Mouse (Mus musculus) neural tube, embryonic 14.5 days (tissue): ENCODE measurements around the gene Inpp5a. TPM values are rescaled to one million over a fixed set of nuclear protein-coding genes. Genes with fewer than 3 reads are reported as not detected.

Experiments
- ATAC-seq: fragments of 200-750 bp; cut with Nextera tagmentation; 2 replicates; pipeline ENCODE4 v1.8.0; 2017; ENCODE audit warnings: low read depth, mild to moderate bottlenecking, moderate TSS enrichment, moderate library complexity
- H3K27ac ChIP-seq: fragments of 300-500 bp; sonication (generic); 2 replicates; pipeline ENCODE4 v1.5.1; 2014; ENCODE audit warnings: low read depth, mild to moderate bottlenecking, control low read depth, low read length, moderate library complexity, mixed read lengths
- H3K27me3 ChIP-seq: fragments of 300-500 bp; sonication (generic); 2 replicates; pipeline ENCODE4 v1.6.1; 2014; ENCODE audit warnings: low read length; ENCODE audit not compliant: control insufficient read depth, insufficient read depth
- H3K36me3 ChIP-seq: fragments of 300-500 bp; sonication (generic); 2 replicates; pipeline ENCODE4 v1.6.1; 2014; ENCODE audit warnings: low read length, mixed read lengths; ENCODE audit not compliant: control insufficient read depth, insufficient read depth
- H3K4me1 ChIP-seq: fragments of 300-500 bp; sonication (generic); 2 replicates; pipeline ENCODE4 v1.6.1; 2014; ENCODE audit warnings: low read length; ENCODE audit not compliant: control insufficient read depth, insufficient read depth
- H3K4me2 ChIP-seq: fragments of 300-500 bp; sonication (generic); 2 replicates; pipeline ENCODE4 v1.6.1; 2014; ENCODE audit warnings: mild to moderate bottlenecking, low read depth, low read length, control low read depth
- H3K4me3 ChIP-seq: fragments of 300-500 bp; sonication (generic); 2 replicates; pipeline ENCODE4 v1.5.1; 2014; ENCODE audit warnings: low read depth, low read length, control low read depth, mixed read lengths
- H3K9ac ChIP-seq: fragments of 300-500 bp; sonication (generic); replicated peaks from 2 replicates; pipeline ENCODE4 v1.6.1; 2014; ENCODE audit warnings: low read depth, mild to moderate bottlenecking, control low read depth, low read length, mixed read lengths
- H3K9me3 ChIP-seq: fragments of 300-500 bp; sonication (generic); 2 replicates; pipeline ENCODE4 v1.6.1; 2016; ENCODE audit warnings: low read length; ENCODE audit not compliant: control insufficient read depth
- WGBS: fragments of 180-500 bp; shearing (Covaris S2); extraction: QIAGEN DNeasy Blood & Tissue Kit; methylation state at CpG from one replicate; pipeline ENCODE4 v1.1.7; 2014; 5-methylcytosine and 5-hydroxymethylcytosine counted together
- polyA plus RNA-seq: library from polyadenylated mRNA; unstranded; fragments of >200 nt; fragmentation: Nextera tagmentation; extraction: Ambion mirVana; gene quantifications from 2 replicates; pipeline ENCODE4 v1.2.1, GENCODE M21; 2014

Inpp5a gene
- polyA plus RNA-seq, 1 experiment from 2014 or later: 25.3 TPM

DNA sequence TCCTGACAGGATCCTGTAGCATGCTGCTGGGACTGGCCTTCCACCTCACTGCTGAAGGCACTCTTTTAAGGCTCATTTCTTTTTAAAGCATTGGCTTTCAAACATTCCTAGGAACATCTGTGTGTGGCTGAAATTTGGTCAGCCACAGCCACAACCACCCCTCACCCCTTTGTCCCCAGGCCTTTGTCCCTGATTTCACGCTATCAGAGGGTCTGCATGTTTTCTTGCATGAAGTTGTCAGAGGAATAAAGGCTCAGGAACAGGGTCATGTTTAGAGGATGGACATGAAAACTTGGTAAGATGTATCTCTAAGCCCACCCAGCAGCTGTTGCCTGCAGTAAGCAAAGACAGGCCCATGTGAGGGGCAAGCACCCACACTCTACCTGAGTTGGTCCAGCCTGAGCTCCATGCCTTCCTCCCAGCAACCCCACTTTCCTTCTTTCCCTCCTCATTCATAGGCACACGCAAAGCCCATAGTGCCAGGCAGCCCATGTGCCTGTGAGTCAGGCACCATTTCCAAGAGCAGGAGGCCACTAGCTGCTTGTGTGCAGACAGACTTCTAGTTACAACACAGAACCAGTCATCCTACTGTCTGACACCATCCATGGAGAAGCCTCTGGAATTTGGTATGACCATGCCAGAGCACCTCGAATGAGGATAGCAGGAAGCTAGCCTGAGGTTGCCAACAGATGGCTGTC lies 161.3 kb downstream of the Inpp5a start:
- ATAC-seq: no peak
- WGBS: 62% methylated on average over 3 of the region's 3 CpGs
- no peak overlapping the region for H3K4me2 ChIP-seq
- no peaks in the 10 kb centered on the region for H3K36me3 ChIP-seq
- H3K9ac ChIP-seq: no peak overlapping the region
- H3K27ac ChIP-seq: no peak overlapping the region
- H3K4me1 ChIP-seq: peaks cover 7% of the 10 kb centered on the region
- H3K27me3 ChIP-seq: peaks cover 56% of the 10 kb centered on the region
- no peak overlapping the region for H3K4me3 ChIP-seq
- H3K9me3 ChIP-seq: no peaks in the 10 kb centered on the region

DNA sequence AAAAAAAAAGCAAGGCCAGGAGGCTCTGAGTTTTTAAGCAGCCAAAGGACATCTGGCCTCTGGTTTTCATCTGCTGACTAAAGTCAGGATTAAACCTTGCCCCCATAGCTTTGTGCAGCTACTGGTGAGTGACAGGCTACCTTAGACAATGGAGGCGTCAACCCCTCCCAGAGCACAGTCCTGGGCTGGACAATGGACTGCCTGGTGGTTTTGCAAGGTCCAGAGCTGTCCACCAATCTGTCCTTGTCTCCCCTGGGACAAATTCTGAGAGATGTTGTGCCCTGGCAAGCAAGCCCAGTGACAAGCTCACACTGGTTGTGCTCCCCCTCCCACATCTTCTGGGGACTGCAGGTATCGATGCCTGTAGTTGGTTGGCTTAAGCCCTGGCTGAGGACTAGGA lies 162.6 kb downstream of the Inpp5a start:
- Histone ChIP-seq H3K4me3 (no peak overlapping the region), H3K27me3 (peaks cover 56% of the 10 kb centered on the region), H3K36me3 (no peaks in the 10 kb centered on the region), H3K9me3 (no peaks in the 10 kb centered on the region), H3K4me2 (no peak overlapping the region), H3K9ac (no peak overlapping the region), H3K4me1 (no peaks in the 10 kb centered on the region; the same call in 1 of the 2 replicates), H3K27ac (no peak overlapping the region)
- no peak for ATAC-seq
- WGBS: 70% methylated on average over 2 of the region's 2 CpGs

DNA sequence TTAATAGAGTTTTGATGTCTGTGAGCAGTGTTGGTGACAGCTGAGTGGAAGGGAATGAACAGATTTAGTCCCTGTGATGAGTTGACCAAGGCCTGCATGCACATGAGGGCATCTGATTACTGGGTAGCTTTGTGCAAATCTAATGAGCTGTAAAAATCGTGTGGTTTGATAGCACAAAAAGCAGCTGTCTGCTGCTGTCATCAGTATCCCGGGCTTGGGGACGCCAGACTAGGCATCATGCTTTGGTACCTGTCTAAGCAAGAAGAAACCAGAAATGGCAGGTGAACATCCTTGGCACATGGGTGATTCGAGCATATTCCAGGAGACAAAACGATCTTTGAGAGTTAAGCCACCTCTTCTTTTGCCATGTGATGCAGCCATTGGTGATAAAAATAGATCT lies 167.4 kb downstream of the Inpp5a start:
- Histone ChIP-seq H3K9me3 (no peaks in the 10 kb centered on the region), H3K4me2 (no peak overlapping the region), H3K4me1 (no peaks in the 10 kb centered on the region; the same call in 1 of the 2 replicates), H3K27me3 (peaks cover 16% of the 10 kb centered on the region), H3K27ac (no peak overlapping the region), H3K36me3 (no peaks in the 10 kb centered on the region), H3K4me3 (no peak overlapping the region), H3K9ac (no peak overlapping the region)
- WGBS: 27% methylated on average over 5 of the region's 5 CpGs
- no peak for ATAC-seq

DNA sequence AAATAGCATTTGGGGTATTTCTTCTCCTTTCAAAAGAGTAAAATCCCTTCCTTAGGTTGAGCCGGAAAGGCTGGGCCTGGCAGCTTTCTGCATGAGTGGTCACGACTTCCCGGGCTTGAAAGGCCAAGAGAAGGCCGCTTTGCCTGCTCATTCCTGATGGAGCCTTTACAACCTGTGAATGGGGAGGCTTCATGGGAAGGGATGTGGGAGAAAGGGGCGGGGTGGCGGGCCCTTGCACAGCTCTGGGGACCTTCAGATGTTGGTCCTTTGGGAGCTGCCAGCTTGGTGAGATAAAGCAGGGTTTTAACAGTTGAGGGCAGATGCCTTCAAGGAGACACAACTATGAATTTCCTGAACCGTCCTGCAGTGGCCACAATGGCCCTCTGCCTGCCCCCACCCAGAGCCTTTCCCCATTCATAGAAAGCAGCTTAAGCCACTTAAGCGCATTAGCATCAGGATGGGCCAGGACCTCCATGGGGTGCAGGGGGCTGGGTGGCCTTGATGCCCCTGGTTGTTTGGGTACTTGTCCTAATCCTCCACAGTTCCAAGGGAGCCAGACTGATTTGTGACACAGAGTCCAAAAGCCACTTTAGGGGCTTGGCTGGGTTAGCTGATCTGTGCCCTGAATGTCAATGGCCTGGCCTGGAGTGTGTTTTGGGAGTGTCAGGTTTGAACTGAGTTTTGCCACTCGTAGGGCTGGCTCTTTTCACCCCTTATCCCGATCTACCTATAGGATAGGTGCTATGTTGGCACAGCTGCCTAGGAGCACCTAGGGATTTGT lies 168.0 kb downstream of the Inpp5a start:
- H3K36me3 ChIP-seq: no peaks in the 10 kb centered on the region
- H3K4me2 ChIP-seq: no peak overlapping the region
- no peak for ATAC-seq
- no peak overlapping the region for H3K9ac ChIP-seq
- no peak overlapping the region for H3K27ac ChIP-seq
- no peaks in the 10 kb centered on the region; the same call in 1 of the 2 replicates for H3K4me1 ChIP-seq
- no peaks in the 10 kb centered on the region for H3K9me3 ChIP-seq
- WGBS: 31% methylated on average over 10 of the region's 10 CpGs
- no peak overlapping the region for H3K4me3 ChIP-seq
- H3K27me3 ChIP-seq: peaks cover 12% of the 10 kb centered on the region; the same call in 1 of the 2 replicates

DNA sequence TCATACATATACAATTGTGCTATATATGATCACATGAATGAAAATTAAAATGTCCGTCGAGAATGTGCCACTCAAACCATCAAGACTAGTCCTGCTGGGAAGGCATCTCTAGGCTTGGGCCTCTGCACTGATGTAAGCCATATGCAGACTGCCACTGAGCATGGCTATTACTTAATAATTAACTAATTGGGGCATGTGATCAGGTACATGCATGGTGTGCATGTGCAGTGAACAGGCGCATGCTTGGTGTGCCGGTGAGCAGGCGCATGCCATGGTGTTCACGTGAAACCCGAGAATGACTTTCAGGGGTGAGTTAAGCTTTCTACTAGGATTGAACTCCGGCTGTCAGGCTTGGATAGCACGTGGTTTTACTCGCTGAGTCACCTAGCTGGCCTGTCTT lies 170.8 kb downstream of the Inpp5a start:
- Histone ChIP-seq H3K9ac (no peak overlapping the region), H3K27ac (no peak overlapping the region), H3K36me3 (no peaks in the 10 kb centered on the region), H3K27me3 (peaks cover 3% of the 10 kb centered on the region), H3K4me3 (no peak overlapping the region), H3K4me1 (no peaks in the 10 kb centered on the region; the same call in 1 of the 2 replicates), H3K4me2 (no peak overlapping the region), H3K9me3 (no peaks in the 10 kb centered on the region)
- WGBS: 96% methylated on average over 10 of the region's 10 CpGs
- ATAC-seq: no peak

DNA sequence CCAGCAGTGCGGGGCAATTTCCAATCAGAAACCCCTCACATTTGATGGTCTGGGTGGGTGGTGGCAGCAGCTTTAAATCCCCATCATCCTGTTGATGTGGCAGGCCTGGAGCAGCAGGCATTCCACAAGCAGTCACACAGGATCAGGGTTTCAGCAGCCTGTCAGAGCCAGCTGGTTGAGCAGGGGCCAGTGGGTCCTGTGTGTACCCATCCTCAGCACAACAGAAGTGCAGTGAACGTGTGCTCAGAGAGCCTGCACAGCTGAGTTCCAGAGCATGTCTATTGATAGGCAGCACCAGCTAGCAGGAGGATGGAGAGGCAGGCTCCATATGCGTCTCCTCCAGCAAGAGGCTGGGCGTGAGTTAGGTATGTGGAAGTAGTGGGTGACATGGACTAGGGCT lies 174.5 kb downstream of the Inpp5a start:
- WGBS: 79% methylated on average over 4 of the region's 4 CpGs
- no peak overlapping the region for H3K4me3 ChIP-seq
- ATAC-seq: no peak
- H3K4me1 ChIP-seq: no peaks in the 10 kb centered on the region
- H3K27ac ChIP-seq: no peak overlapping the region
- H3K27me3 ChIP-seq: peaks cover 4% of the 10 kb centered on the region
- H3K9me3 ChIP-seq: no peaks in the 10 kb centered on the region
- H3K9ac ChIP-seq: no peak overlapping the region
- H3K36me3 ChIP-seq: no peaks in the 10 kb centered on the region
- no peak overlapping the region for H3K4me2 ChIP-seq

DNA sequence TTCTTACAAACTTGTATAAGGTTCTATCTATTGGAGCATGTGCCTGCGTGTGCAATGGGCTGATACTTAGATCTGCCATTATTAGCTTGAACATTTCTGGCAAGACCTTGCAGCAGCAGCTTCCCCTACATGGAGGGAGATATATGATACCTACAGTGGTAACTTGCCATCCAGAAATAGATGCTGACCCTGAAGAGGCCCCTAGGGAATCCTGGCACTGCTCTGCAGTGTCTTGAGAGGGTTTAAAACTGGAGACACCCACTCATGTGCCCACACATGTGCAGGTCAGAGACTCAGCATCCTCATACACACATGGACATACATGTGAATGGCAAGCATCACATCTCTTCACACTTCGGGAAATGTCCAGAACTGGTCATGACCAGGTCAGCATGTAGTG lies 175.3 kb downstream of the Inpp5a start:
- WGBS: 94% methylated on average over 2 of the region's 2 CpGs
- H3K4me3 ChIP-seq: no peak overlapping the region
- no peaks in the 10 kb centered on the region for H3K9me3 ChIP-seq
- peaks cover 4% of the 10 kb centered on the region; the same call in 1 of the 2 replicates for H3K27me3 ChIP-seq
- no peak overlapping the region for H3K9ac ChIP-seq
- H3K4me2 ChIP-seq: no peak overlapping the region
- no peak overlapping the region for H3K27ac ChIP-seq
- ATAC-seq: no peak
- no peaks in the 10 kb centered on the region for H3K4me1 ChIP-seq
- H3K36me3 ChIP-seq: no peaks in the 10 kb centered on the region

DNA sequence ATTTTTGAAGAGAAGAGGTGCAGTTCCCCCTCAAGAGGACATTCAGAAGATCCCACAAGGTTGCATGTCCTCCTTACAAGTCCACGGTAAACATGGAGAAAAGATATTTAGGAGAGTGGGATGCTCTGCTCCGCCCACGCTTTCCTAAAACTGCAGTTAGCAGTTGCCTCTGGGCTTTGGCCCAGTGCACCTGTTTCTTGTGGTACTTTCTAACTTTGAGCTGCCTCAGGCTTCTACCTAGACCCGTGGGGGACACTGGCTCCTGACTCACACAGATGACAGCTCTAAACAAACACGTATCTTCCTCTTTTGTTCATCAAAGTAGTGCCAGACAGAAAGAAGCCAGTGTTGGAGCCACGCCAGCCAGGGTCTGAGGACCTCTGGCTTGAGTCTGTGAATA lies 177.1 kb downstream of the Inpp5a start:
- peaks cover 8% of the 10 kb centered on the region for H3K27me3 ChIP-seq
- no peak for ATAC-seq
- WGBS: 65% methylated on average over 6 of the region's 6 CpGs
- H3K4me3 ChIP-seq: no peak overlapping the region
- H3K9ac ChIP-seq: no peak overlapping the region
- no peak overlapping the region for H3K4me2 ChIP-seq
- no peaks in the 10 kb centered on the region for H3K4me1 ChIP-seq
- no peaks in the 10 kb centered on the region for H3K9me3 ChIP-seq
- H3K36me3 ChIP-seq: no peaks in the 10 kb centered on the region
- no peak overlapping the region for H3K27ac ChIP-seq

DNA sequence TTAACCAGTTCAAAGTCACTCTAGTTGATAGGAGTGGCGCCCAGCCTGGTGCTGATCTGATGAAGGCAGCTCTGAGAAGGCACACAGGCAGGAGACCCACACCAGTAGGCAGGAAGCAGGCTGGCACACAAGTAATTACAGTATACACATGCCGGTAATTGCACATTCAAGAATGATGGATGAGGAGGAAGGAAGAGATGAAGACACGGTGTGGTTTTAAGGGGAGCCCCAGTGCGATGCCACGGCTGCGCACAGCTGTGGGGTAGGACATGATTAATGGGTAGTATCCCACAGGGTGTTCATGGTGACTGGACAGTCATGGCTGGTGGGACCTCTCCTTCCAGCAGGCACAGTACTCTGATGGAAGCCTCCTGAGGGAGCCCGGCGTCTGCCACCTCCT lies 177.6 kb downstream of the Inpp5a start:
- Histone ChIP-seq H3K27me3 (peaks cover 12% of the 10 kb centered on the region), H3K4me1 (no peaks in the 10 kb centered on the region), H3K4me2 (no peak overlapping the region), H3K4me3 (no peak overlapping the region), H3K9me3 (no peaks in the 10 kb centered on the region), H3K9ac (no peak overlapping the region), H3K36me3 (no peaks in the 10 kb centered on the region), H3K27ac (no peak overlapping the region)
- WGBS: 52% methylated on average over 8 of the region's 8 CpGs
- ATAC-seq: no peak; the same call in 1 of the 2 replicates
